Mouse (Mus musculus) heart, adult 2 months (tissue): Measurements from ENCODE around the gene Zfp618. TPM values are rescaled to one million over a fixed set of nuclear protein-coding genes. Genes with fewer than 3 reads are reported as not detected.
A peak's percentile ranks its signal among the peaks of the same experiment; 100 is the strongest.

Experiments
- DNase-seq, 2 experiments: peaks; one replicate each; pipeline ENCODE4 v3.0.0; 2021
- H3K27ac ChIP-seq: fragments of 200-600 bp; 2 replicates; pipeline ENCODE4 v1.8.1; 2022
- H3K27me3 ChIP-seq: fragments of 200-500 bp; 2 replicates; pipeline ENCODE4 v1.6.1; 2012; ENCODE audit warnings: mild to moderate bottlenecking, low read length, inconsistent platforms, mixed read lengths; ENCODE audit not compliant: control insufficient read depth, insufficient read depth
- H3K36me3 ChIP-seq: fragments of 200-500 bp; 2 replicates; pipeline ENCODE4 v1.6.1; 2012; ENCODE audit warnings: low read length, inconsistent platforms; ENCODE audit not compliant: control insufficient read depth, insufficient read depth
- H3K4me1 ChIP-seq: fragments of 200-500 bp; 2 replicates; pipeline ENCODE4 v1.6.1; 2011; ENCODE audit warnings: low read length; ENCODE audit not compliant: control insufficient read depth, insufficient read depth
- H3K4me3 ChIP-seq: fragments of 200-600 bp; 2 replicates; pipeline ENCODE4 v1.8.1; 2022
- H3K79me2 ChIP-seq: fragments of 200-500 bp; replicated peaks from 2 replicates; pipeline ENCODE4 v1.6.1; 2012; ENCODE audit warnings: mild to moderate bottlenecking, inconsistent platforms, low read length, moderate library complexity, mixed read lengths; ENCODE audit not compliant: control insufficient read depth, insufficient read depth
- H3K9ac ChIP-seq: fragments of 200-500 bp; 2 replicates; pipeline ENCODE4 v1.6.1; 2012; ENCODE audit warnings: low read depth, mild to moderate bottlenecking, control low read depth, inconsistent platforms, low read length, mixed read lengths
- CTCF ChIP-seq: fragments of 200-600 bp; IDR thresholded peaks from 2 replicates; pipeline ENCODE4 v1.8.1; 2022; ENCODE audit warnings: antibody characterized with exemption, mild to moderate bottlenecking, moderate library complexity
- EP300 ChIP-seq: fragments of 200-500 bp; IDR thresholded peaks from 2 replicates; pipeline ENCODE4 v1.6.1; 2011; ENCODE audit warnings: low read depth, low read length, control low read depth; ENCODE audit not compliant: insufficient read depth
- POLR2A ChIP-seq: fragments of 200-500 bp; IDR thresholded peaks from 2 replicates; pipeline ENCODE4 v1.6.1; 2011; ENCODE audit warnings: mild to moderate bottlenecking, low read depth, low read length, control low read depth; ENCODE audit not compliant: insufficient read depth
- WGBS: fragments of 180-500 bp; shearing (Covaris S2); methylation state at CpG from one replicate; pipeline ENCODE4 v1.1.7; 2018; 5-methylcytosine and 5-hydroxymethylcytosine counted together
- intact Hi-C: fragments of 180-260 bp; cut with DNase I; formaldehyde crosslinking; loops from one replicate; pipeline ENCODE4 v1.15.1; 2025
- polyA plus RNA-seq: library from polyadenylated mRNA; depleted of rRNA; stranded (reverse); fragments of >200 nt; gene quantifications from 2 replicates; pipeline ENCODE4 v1.2.3, GENCODE M21; 2012
- total RNA-seq, 2 experiments: library from RNA; stranded (reverse); gene quantifications; 2 replicates each; pipeline ENCODE4 v1.2.3; 2021

Gene Zfp618
- total and polyA plus RNA-seq, 3 experiments: 0.25 to 2.2 (median 0.37) TPM

GRCm38 (mm10) chr4:63008206-63008605, 42.8 kb downstream of the Zfp618 start:
- intact Hi-C loops: no loop called here
- TF ChIP-seq CTCF: no peak
- Histone ChIP-seq H3K27me3 (no peaks in the 10 kb centered on the region; the same call in 1 of the 2 replicates), H3K4me3 (no peak overlapping the region), H3K27ac (no peak overlapping the region), H3K79me2 (no peaks in the 10 kb centered on the region), H3K9ac (no peak overlapping the region), H3K36me3 (no peaks in the 10 kb centered on the region), H3K4me1 (peaks cover 3% of the 10 kb centered on the region)
- 93% methylated on average over 9 of the region's 9 CpGs for whole genome bisulfite sequencing
- DNase-seq: no peak

- H3K9ac ChIP-seq: no peak overlapping the region
- no peak overlapping the region for H3K4me3 ChIP-seq
- 90% methylated on average over 3 of the region's 3 CpGs for WGBS
- TF ChIP-seq POLR2A (no peak), CTCF (no peak), EP300 (no peak)
- peaks cover 3% of the 10 kb centered on the region for H3K4me1 ChIP-seq
- H3K36me3 ChIP-seq: no peaks in the 10 kb centered on the region
- no peaks in the 10 kb centered on the region for H3K79me2 ChIP-seq
- no peaks in the 10 kb centered on the region; the same call in 1 of the 2 replicates for H3K27me3 ChIP-seq
- no peak for DNase-seq
- H3K27ac ChIP-seq: no peak overlapping the region
- intact Hi-C loops: no loop called here
These were observed 43.4 kb downstream of the Zfp618 start for GRCm38 (mm10) chr4:63008822-63009221.

- H3K9ac ChIP-seq: no peak overlapping the region
- no peak overlapping the region for H3K27ac ChIP-seq
- DNase-seq: no peak
- H3K36me3 ChIP-seq: no peaks in the 10 kb centered on the region
- peaks cover 3% of the 10 kb centered on the region for H3K4me1 ChIP-seq
- H3K79me2 ChIP-seq: no peaks in the 10 kb centered on the region
- H3K27me3 ChIP-seq: no peaks in the 10 kb centered on the region; the same call in 1 of the 2 replicates
- TF ChIP-seq POLR2A (no peak), CTCF (no peak), EP300 (no peak)
- H3K4me3 ChIP-seq: no peak overlapping the region
- intact Hi-C loops: loop anchor here (2.0 kb wide), 1 partner anchor 75 kb away; no protein-coding TSS in a partner anchor
- WGBS: 58% methylated on average over 1 of the region's 1 CpGs
These were observed 44.4 kb downstream of the Zfp618 start for GRCm38 (mm10) chr4:63009821-63010220.

- Histone ChIP-seq H3K27ac (no peak overlapping the region), H3K36me3 (no peaks in the 10 kb centered on the region), H3K9ac (no peak overlapping the region), H3K4me1 (peaks cover 3% of the 10 kb centered on the region), H3K27me3 (no peaks in the 10 kb centered on the region; the same call in 1 of the 2 replicates), H3K79me2 (no peaks in the 10 kb centered on the region), H3K4me3 (no peak overlapping the region)
- WGBS: 47% methylated on average over 4 of the region's 4 CpGs
- DNase-seq: peak; percentile 47 to 74
- TF ChIP-seq EP300: 0 out of 2 replicates have a peak, but pooled peaks have one; percentile 17
- TF ChIP-seq POLR2A: no peak
- TF ChIP-seq CTCF: no peak
- intact Hi-C loops: loop anchor here (2.0 kb wide), 1 partner anchor 75 kb away; no protein-coding TSS in a partner anchor
These were observed 44.9 kb downstream of the Zfp618 start for GRCm38 (mm10) chr4:63010226-63010625.

- 88% methylated on average over 10 of the region's 10 CpGs for WGBS
- H3K9ac ChIP-seq: no peak overlapping the region
- H3K79me2 ChIP-seq: no peaks in the 10 kb centered on the region
- no peak overlapping the region for H3K4me3 ChIP-seq
- intact Hi-C loops: no loop called here
- no peaks in the 10 kb centered on the region for H3K36me3 ChIP-seq
- H3K27ac ChIP-seq: no peak overlapping the region
- H3K27me3 ChIP-seq: no peaks in the 10 kb centered on the region
- H3K4me1 ChIP-seq: no peaks in the 10 kb centered on the region
- DNase-seq: no peak
- no peak for TF ChIP-seq POLR2A
- TF ChIP-seq CTCF: no peak
- TF ChIP-seq EP300: no peak
These were observed 53.2 kb downstream of the Zfp618 start for GRCm38 (mm10) chr4:63018616-63019015.

- Histone ChIP-seq H3K4me1 (no peaks in the 10 kb centered on the region), H3K79me2 (no peaks in the 10 kb centered on the region), H3K36me3 (no peaks in the 10 kb centered on the region), H3K4me3 (no peak overlapping the region), H3K9ac (no peak overlapping the region), H3K27ac (no peak overlapping the region), H3K27me3 (no peaks in the 10 kb centered on the region)
- 89% methylated on average over 4 of the region's 4 CpGs for WGBS
- TF ChIP-seq EP300: no peak
- TF ChIP-seq CTCF: peak; percentile 56
- DNase-seq: no peak
- intact Hi-C loops: no loop called here
These were observed 54.1 kb downstream of the Zfp618 start for GRCm38 (mm10) chr4:63019428-63019858.
